Mouse (Mus musculus) neural tube, embryonic 15.5 days (tissue): ENCODE data around the gene Bcdin3d. TPM values are rescaled to one million over a fixed set of nuclear protein-coding genes. Genes with fewer than 3 reads are reported as not detected.

Source experiments
- ATAC-seq: fragments of 200-750 bp; cut with Nextera tagmentation; 2 replicates; pipeline ENCODE4 v1.8.0; 2017; ENCODE audit warnings: mild to moderate bottlenecking, moderate TSS enrichment, moderate library complexity; ENCODE audit not compliant: low FRiP score
- H3K27ac ChIP-seq: fragments of 300-500 bp; sonication (generic); replicated peaks from 2 replicates; pipeline ENCODE4 v1.5.1; 2015; ENCODE audit warnings: mild to moderate bottlenecking, inconsistent platforms
- H3K27me3 ChIP-seq: fragments of 300-500 bp; sonication (generic); replicated peaks from 2 replicates; pipeline ENCODE4 v1.6.1; 2015; ENCODE audit warnings: inconsistent platforms
- H3K36me3 ChIP-seq: fragments of 300-500 bp; sonication (generic); 2 replicates; pipeline ENCODE4 v1.6.1; 2015; ENCODE audit warnings: inconsistent platforms
- H3K4me1 ChIP-seq: fragments of 300-500 bp; sonication (generic); 2 replicates; pipeline ENCODE4 v1.6.1; 2015; ENCODE audit warnings: inconsistent platforms
- H3K4me2 ChIP-seq: fragments of 300-500 bp; sonication (generic); 2 replicates; pipeline ENCODE4 v1.6.1; 2015; ENCODE audit warnings: inconsistent platforms, mild to moderate bottlenecking, moderate library complexity
- H3K4me3 ChIP-seq: fragments of 300-500 bp; sonication (generic); replicated peaks from 2 replicates; pipeline ENCODE4 v1.5.1; 2015; ENCODE audit warnings: mild to moderate bottlenecking, inconsistent platforms
- H3K9ac ChIP-seq: fragments of 300-500 bp; sonication (generic); replicated peaks from 2 replicates; pipeline ENCODE4 v1.6.1; 2015; ENCODE audit warnings: mild to moderate bottlenecking, inconsistent platforms
- H3K9me3 ChIP-seq: fragments of 300-500 bp; sonication (generic); replicated peaks from 2 replicates; pipeline ENCODE4 v1.6.1; 2016; ENCODE audit warnings: inconsistent platforms
- WGBS: fragments of 180-500 bp; shearing (Covaris S2); methylation state at CpG from one replicate; pipeline ENCODE4 v1.1.7; 2015; ENCODE audit warnings: mixed read lengths; 5-methylcytosine and 5-hydroxymethylcytosine counted together
- polyA plus RNA-seq: library from polyadenylated mRNA; unstranded; fragments of >200 nt; fragmentation: Nextera tagmentation; extraction: Ambion mirVana; gene quantifications from 2 replicates; pipeline ENCODE4 v1.2.1, GENCODE M21; 2015

The Bcdin3d gene
- polyA plus RNA-seq, 1 experiment from 2014 or later: 17.0 TPM

DNA sequence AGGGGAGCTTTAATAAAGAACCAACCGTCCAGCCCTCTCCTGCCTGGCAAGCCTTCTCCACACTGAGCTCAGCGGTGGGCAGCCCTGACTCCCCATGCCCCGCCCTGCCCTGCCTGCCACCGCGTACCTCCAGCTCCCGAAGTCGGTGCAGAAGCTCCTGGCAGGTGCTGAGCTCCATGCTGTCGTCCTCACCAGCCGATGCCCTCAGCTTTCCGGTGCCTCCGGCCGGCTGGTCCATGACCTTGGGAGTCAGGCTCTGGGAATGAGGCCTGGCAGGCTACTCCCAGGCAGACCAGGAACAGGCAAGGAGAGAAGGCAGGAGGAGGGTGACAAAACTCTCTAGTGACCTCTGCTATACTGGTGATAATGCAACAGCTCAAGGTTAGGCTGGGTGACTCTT is 40.6 kb downstream of the Bcdin3d start:
- no peaks in the 10 kb centered on the region for H3K27me3 ChIP-seq
- ATAC-seq: no peak
- H3K9me3 ChIP-seq: no peaks in the 10 kb centered on the region
- no peak overlapping the region for H3K27ac ChIP-seq
- no peak overlapping the region for H3K4me2 ChIP-seq
- 88% methylated on average over 12 of the region's 12 CpGs for WGBS
- no peak overlapping the region for H3K4me3 ChIP-seq
- H3K9ac ChIP-seq: no peak overlapping the region
- peaks cover 49% of the 10 kb centered on the region for H3K36me3 ChIP-seq
- H3K4me1 ChIP-seq: peaks cover 30% of the 10 kb centered on the region

- 87% methylated on average over 16 of the region's 16 CpGs for WGBS
- peaks cover 47% of the 10 kb centered on the region for H3K36me3 ChIP-seq
These were observed 41.3 kb downstream of the Bcdin3d start for GRCm38 (mm10) chr15:99433081-99433718.

GRCm38 (mm10) chr15:99431967-99432366 is 42.6 kb downstream of the Bcdin3d start:
- Histone ChIP-seq H3K27me3 (no peaks in the 10 kb centered on the region), H3K9ac (no peak overlapping the region), H3K4me2 (no peak overlapping the region), H3K36me3 (peaks cover 58% of the 10 kb centered on the region), H3K27ac (no peak overlapping the region), H3K9me3 (no peaks in the 10 kb centered on the region), H3K4me3 (no peak overlapping the region), H3K4me1 (peaks cover 21% of the 10 kb centered on the region)
- WGBS: 81% methylated on average over 8 of the region's 8 CpGs
- ATAC-seq: no peak

More at GRCm38 (mm10) chr15:99433081-99433718, 41.3 kb downstream of the Bcdin3d start:
- Histone ChIP-seq H3K4me3 (no peak overlapping the region), H3K9ac (no peak overlapping the region), H3K4me2 (no peak overlapping the region), H3K4me1 (peaks cover 25% of the 10 kb centered on the region), H3K9me3 (no peaks in the 10 kb centered on the region), H3K27me3 (no peaks in the 10 kb centered on the region), H3K27ac (no peak overlapping the region)
- no peak for ATAC-seq

- no peak overlapping the region for H3K4me2 ChIP-seq
- no peaks in the 10 kb centered on the region for H3K27me3 ChIP-seq
- WGBS: 83% methylated on average over 7 of the region's 7 CpGs
- ATAC-seq: no peak
- H3K27ac ChIP-seq: no peak overlapping the region
- H3K36me3 ChIP-seq: peaks cover 63% of the 10 kb centered on the region
- no peak overlapping the region for H3K4me3 ChIP-seq
- H3K9ac ChIP-seq: no peak overlapping the region
- peaks cover 19% of the 10 kb centered on the region for H3K4me1 ChIP-seq
- no peaks in the 10 kb centered on the region for H3K9me3 ChIP-seq
These were observed 43.0 kb downstream of the Bcdin3d start for GRCm38 (mm10) chr15:99431504-99431903.

GRCm38 (mm10) chr15:99431063-99431462 is 43.5 kb downstream of the Bcdin3d start:
- Histone ChIP-seq H3K9ac (no peak overlapping the region), H3K27ac (no peak overlapping the region), H3K4me1 (peaks cover 14% of the 10 kb centered on the region), H3K9me3 (no peaks in the 10 kb centered on the region), H3K36me3 (peaks cover 67% of the 10 kb centered on the region), H3K27me3 (no peaks in the 10 kb centered on the region), H3K4me2 (no peak overlapping the region), H3K4me3 (no peak overlapping the region)
- WGBS: 80% methylated on average over 10 of the region's 10 CpGs
- no peak for ATAC-seq

- WGBS: 82% methylated on average over 8 of the region's 8 CpGs
- H3K27ac ChIP-seq: no peak overlapping the region
- H3K27me3 ChIP-seq: no peaks in the 10 kb centered on the region
- H3K36me3 ChIP-seq: peaks cover 74% of the 10 kb centered on the region
- H3K9me3 ChIP-seq: no peaks in the 10 kb centered on the region
- H3K4me1 ChIP-seq: peaks cover 11% of the 10 kb centered on the region
- H3K9ac ChIP-seq: no peak overlapping the region
- ATAC-seq: no peak
- no peak overlapping the region for H3K4me2 ChIP-seq
- no peak overlapping the region for H3K4me3 ChIP-seq
These were observed 44.1 kb downstream of the Bcdin3d start for GRCm38 (mm10) chr15:99430394-99430793.

GRCm38 (mm10) chr15:99423884-99424283 is 50.6 kb downstream of the Bcdin3d start:
- Histone ChIP-seq H3K9me3 (no peaks in the 10 kb centered on the region), H3K9ac (no peak overlapping the region), H3K4me1 (peaks cover 10% of the 10 kb centered on the region), H3K4me2 (no peak overlapping the region), H3K36me3 (peaks cover 57% of the 10 kb centered on the region), H3K4me3 (no peak overlapping the region), H3K27ac (no peak overlapping the region), H3K27me3 (no peaks in the 10 kb centered on the region)
- 95% methylated on average over 9 of the region's 9 CpGs for WGBS
- no peak for ATAC-seq

DNA sequence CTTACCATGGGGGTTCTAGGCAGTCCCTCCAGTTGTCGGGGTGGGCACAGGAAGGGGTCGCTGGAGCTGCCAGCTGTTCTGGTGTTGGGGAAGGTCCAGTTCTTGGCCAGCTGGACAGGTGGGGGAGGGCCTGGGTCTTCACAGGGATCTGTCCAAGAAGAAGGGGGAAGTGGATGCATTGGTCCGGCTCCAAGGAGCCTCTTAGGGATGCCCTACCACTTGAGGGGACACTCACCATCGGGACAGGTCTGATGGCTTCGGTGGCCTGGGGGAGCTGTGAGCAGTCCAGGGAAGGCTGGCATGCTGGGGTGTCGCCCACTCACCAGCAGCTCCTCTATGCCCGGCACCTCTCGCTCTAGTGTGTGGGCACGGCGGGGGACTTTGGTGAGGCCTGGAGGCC is 51.4 kb downstream of the Bcdin3d start:
- Histone ChIP-seq H3K27ac (no peak overlapping the region), H3K4me2 (no peak overlapping the region), H3K9ac (no peak overlapping the region), H3K36me3 (peaks cover 51% of the 10 kb centered on the region), H3K4me3 (no peak overlapping the region), H3K9me3 (no peaks in the 10 kb centered on the region), H3K27me3 (no peaks in the 10 kb centered on the region), H3K4me1 (peaks cover 10% of the 10 kb centered on the region)
- 95% methylated on average over 10 of the region's 10 CpGs for WGBS
- ATAC-seq: no peak

DNA sequence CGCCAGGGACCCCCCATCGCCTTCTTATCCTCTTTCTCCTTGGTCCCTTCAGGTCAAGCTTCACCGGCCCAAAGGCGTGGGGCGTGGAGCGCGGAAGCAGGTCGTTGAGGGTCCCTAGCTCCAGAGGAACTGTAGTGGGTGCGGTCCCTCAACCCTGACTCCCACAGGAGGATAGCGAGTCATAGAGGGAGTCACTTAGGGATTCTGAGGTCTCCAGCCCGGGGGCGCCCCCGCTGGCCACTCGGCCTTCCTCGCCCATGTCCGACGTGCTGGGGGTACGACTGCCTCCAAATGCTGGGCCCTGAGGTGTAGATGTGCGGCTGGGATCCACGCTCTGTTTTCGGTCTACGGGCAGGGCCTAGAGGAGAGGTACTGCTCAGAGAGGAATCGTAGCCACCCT is 52.0 kb downstream of the Bcdin3d start:
- WGBS: 92% methylated on average over 23 of the region's 23 CpGs

DNA sequence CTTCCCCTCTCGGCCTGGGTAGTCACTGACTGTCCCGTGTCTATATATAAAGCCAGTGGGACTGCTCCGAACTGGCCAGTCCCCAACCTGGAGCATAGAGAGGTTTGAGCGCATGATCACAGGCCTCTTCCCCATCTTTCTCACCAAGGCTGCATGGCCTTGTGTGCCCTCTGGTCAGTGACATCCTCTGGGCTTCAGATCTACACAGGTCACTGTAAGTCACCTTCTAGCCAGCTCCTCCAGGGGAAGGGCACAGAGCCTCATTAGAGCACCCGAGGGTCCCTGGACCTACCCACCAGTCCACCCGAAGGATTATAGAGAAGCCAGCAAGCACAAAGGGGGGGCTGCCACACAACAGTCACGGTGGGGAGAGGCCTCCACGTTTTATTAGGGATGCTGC is 52.9 kb downstream of the Bcdin3d start:
- Histone ChIP-seq H3K27me3 (no peaks in the 10 kb centered on the region), H3K27ac (peak overlapping the region; percentile 60; the same call in 1 of the 2 replicates), H3K36me3 (peaks cover 36% of the 10 kb centered on the region), H3K9ac (no peak overlapping the region), H3K9me3 (no peaks in the 10 kb centered on the region), H3K4me3 (no peak overlapping the region), H3K4me1 (peaks cover 10% of the 10 kb centered on the region), H3K4me2 (no peak overlapping the region)
- WGBS: 85% methylated on average over 8 of the region's 8 CpGs
- ATAC-seq: no peak

More for the DNA sequence above, 52.0 kb downstream of the Bcdin3d start:
- no peaks in the 10 kb centered on the region for H3K9me3 ChIP-seq
- H3K36me3 ChIP-seq: peaks cover 45% of the 10 kb centered on the region
- no peak overlapping the region for H3K27ac ChIP-seq
- H3K4me3 ChIP-seq: no peak overlapping the region
- ATAC-seq: no peak
- no peak overlapping the region for H3K4me2 ChIP-seq
- no peaks in the 10 kb centered on the region for H3K27me3 ChIP-seq
- no peak overlapping the region for H3K9ac ChIP-seq
- H3K4me1 ChIP-seq: peaks cover 10% of the 10 kb centered on the region

GRCm38 (mm10) chr15:99421152-99421551 is 53.4 kb downstream of the Bcdin3d start:
- WGBS: 80% methylated on average over 9 of the region's 9 CpGs
- Histone ChIP-seq H3K9ac (no peak overlapping the region), H3K9me3 (no peaks in the 10 kb centered on the region), H3K27me3 (no peaks in the 10 kb centered on the region), H3K4me2 (peak overlapping the region; percentile 46; the same call in 1 of the 2 replicates), H3K27ac (peak overlapping the region; percentile 60), H3K36me3 (peaks cover 31% of the 10 kb centered on the region), H3K4me3 (no peak overlapping the region), H3K4me1 (peaks cover 14% of the 10 kb centered on the region)
- no peak for ATAC-seq

- 4% methylated on average over 12 of the region's 12 CpGs for WGBS
- H3K4me1 ChIP-seq: peaks cover 16% of the 10 kb centered on the region
- no peaks in the 10 kb centered on the region for H3K27me3 ChIP-seq
- H3K27ac ChIP-seq: peak overlapping the region; percentile 60
- peak overlapping the region; percentile 46 for H3K4me2 ChIP-seq
- H3K9me3 ChIP-seq: no peaks in the 10 kb centered on the region
- H3K9ac ChIP-seq: no peak overlapping the region
- H3K4me3 ChIP-seq: no peak overlapping the region
- ATAC-seq: peak; percentile 34; the same call in 1 of the 2 replicates
- peaks cover 25% of the 10 kb centered on the region for H3K36me3 ChIP-seq
These were observed 54.0 kb downstream of the Bcdin3d start for GRCm38 (mm10) chr15:99420521-99421014.
